Mouse (Mus musculus) retina, embryonic 14.5 days (tissue): ENCODE measurements around the gene Bckdhb.

ENCODE experiments used
- DNase-seq: peaks from one replicate; pipeline ENCODE4 v3.0.0-alpha.2; 2015; ENCODE audit warnings: low spot score

The Bckdhb gene

GRCm38 (mm10) chr9:84107045-84107813, 182.3 kb downstream of the Bckdhb start:
- no peak for DNase-seq

DNA sequence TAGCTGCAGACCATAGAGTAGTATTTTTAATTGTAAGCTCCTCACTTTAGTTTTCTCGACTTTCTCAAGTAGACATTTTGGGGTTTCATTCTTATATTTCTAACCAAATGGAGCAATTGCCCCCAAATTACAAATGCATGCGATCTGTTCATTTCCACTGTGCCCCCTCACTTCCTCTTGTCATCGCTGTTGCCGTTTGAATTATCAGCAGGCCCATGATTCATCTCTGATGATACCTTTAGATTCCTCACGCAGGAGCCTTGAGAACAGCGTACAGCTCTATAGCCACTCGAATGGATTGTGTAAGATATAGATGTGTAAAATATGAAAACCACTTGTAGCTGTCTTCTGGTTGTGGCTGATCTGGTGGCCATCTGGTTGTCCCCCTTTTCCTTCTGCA, 183.6 kb downstream of the Bckdhb start:
- no peak for DNase-seq

DNA sequence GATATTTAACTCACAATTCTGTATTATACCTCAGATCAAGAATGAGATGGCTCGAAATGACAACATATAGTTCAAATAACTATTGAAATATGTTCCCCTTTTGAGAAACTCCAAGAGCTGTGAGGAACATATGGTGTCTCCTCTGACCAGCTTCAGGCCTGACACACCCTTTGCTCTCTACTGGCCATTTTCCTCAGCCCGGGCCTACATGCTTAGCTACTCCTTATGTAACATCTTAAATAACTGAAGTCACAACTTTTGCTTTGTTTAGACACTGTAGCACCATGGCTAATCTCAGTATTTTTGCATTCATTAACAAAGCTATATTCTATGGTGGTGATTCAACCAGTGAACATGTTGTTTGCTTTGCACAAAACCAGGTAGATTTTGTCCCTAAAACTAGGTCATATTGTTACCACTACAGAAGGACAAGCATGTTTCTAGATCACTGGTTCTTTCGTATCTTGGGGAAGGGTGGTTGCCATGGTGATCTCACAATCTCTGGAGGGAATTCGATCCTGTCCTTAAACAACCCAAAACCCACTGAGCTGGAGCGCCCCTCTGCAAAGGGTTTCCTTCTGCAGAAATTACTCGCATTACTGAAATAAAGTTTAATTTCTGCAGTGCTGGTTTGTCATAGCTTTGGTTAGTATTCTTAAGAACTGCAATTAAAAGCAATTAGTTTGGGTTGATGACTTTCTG, 185.0 kb downstream of the Bckdhb start:
- peak; percentile 68 for DNase-seq

DNA sequence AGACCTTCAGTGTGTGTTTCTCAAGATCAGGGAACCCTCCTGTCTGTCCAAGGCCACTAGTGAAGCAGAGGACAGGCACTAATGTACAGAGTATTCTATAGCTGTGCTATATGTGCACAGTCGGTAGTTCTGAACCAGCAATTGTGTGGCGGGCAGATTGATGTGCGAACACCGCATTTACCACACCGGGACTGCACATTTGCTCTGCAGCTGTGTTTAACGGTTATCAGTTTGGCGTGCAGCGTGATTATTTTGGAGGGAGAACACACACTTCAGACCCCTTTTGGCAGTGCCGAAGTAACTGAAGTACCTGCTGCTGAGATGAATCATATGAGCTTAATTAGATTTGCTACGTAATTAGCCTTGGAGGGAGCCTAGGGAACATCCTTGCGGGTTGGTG, 185.7 kb downstream of the Bckdhb start:
- no peak for DNase-seq

DNA sequence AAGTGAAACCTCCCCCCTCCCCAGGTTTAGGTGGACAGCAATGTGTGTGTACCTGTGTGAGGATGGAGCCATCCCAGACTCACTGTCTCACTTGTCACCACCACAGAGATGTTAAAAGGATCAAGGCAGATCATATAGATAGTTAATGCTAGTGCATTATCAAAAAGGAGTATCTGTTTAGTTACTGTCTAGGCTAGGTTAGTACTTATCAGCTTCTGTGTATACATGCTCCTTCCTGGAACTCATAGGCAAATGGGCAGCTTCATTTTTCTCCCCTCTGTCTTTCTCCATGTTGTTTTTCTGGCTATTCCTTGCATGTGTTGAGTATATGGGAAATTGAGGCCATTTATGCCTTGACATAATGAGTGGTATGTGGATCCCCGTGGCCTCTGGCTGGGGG, 187.4 kb downstream of the Bckdhb start:
- DNase-seq: no peak

GRCm38 (mm10) chr9:84112842-84113568, 188.1 kb downstream of the Bckdhb start:
- DNase-seq: no peak

GRCm38 (mm10) chr9:84114254-84114653, 189.3 kb downstream of the Bckdhb start:
- DNase-seq: no peak

DNA sequence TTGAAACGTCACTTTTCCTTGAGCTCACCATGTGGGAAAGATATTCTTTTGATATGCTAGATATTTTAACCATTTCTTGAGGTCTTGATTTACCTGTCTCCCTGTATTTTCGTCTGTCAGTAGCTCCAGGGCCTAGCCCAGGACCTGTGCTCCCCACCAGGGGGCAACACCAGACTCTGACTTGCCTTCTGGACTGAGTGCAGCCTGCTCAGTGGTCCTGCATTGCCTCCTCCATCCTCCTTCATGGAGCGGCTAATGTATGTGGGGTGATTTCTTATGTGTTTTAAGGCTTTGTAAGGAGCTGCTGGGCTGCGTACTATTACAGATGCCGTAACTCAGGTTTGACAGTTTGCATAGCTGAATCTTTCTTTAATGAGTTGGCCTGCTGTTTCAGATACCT, 192.4 kb downstream of the Bckdhb start:
- no peak for DNase-seq

DNA sequence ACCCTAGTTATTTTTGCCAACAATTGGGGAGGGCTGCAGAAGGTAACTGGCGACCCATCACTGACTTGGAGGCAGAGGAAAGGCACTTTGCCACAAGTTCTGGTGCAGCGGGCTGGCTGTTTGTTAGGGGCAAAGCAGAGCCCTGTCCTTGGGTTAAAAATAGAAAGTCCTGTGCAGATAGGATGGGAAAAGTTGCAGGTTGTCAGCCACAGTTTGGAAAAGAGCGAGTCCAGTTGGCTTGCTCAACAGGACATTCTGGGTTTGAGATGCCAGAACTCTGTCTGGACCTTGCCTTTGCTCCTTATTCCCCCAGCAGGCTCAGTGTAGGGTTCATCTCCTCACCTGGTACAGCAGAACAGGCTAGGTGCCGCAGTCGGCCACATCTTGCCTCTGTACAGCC, 200.1 kb downstream of the Bckdhb start:
- DNase-seq: no peak

GRCm38 (mm10) chr9:84130338-84130737, 205.4 kb downstream of the Bckdhb start:
- no peak for DNase-seq

- DNase-seq: no peak
Measured at GRCm38 (mm10) chr9:84135062-84135461, 210.1 kb downstream of the Bckdhb start.

- DNase-seq: no peak
Measured at GRCm38 (mm10) chr9:84137192-84137591, 212.2 kb downstream of the Bckdhb start.

GRCm38 (mm10) chr9:84148124-84148523, 223.2 kb downstream of the Bckdhb start:
- DNase-seq: no peak
